Mouse (Mus musculus): ENCODE results near the gene BC029722. TPM values are rescaled to one million over a fixed set of nuclear protein-coding genes. Genes with fewer than 3 reads are reported as not detected.
"Not testable (repeated sequence)": the region's sequence is repeated elsewhere in the genome, so short reads cannot be mapped to it uniquely, and the experiment has no call there.

BC029722 gene
- polyA plus RNA-seq, 1 experiment from 2014 or later: 27.6 TPM

- ATAC-seq (ENCODE audit: low FRiP score) (no peak), DNase-seq (ENCODE audit: low spot score) (peak; percentile 84)
- H3K27ac ChIP-seq: no peak overlapping the region
- H3K9me3 ChIP-seq (ENCODE audit: control insufficient read depth, low read length): no peaks in the 10 kb centered on the region
- H3K4me2 ChIP-seq (replicated peaks): no peak overlapping the region
- H3K36me3 ChIP-seq (replicated peaks; ENCODE audit: control insufficient read depth, insufficient read depth): peaks cover 49% of the 10 kb centered on the region
- no peaks in the 10 kb centered on the region for H3K27me3 ChIP-seq (ENCODE audit: control insufficient read depth, insufficient read depth, low read length)
- 32% methylated on average over 6 of the region's 6 CpGs for WGBS
- no peak overlapping the region for H3K4me3 ChIP-seq (replicated peaks; ENCODE audit: low read length)
- H3K4me1 ChIP-seq (replicated peaks; ENCODE audit: control insufficient read depth, insufficient read depth, low read length): no peaks in the 10 kb centered on the region
- H3K9ac ChIP-seq: no peak overlapping the region
Observed at GRCm38 (mm10) chr2:155848291-155848690, 29.1 kb upstream of the BC029722 start.

GRCm38 (mm10) chr2:155846930-155847329, 27.7 kb upstream of the BC029722 start:
- Histone ChIP-seq H3K36me3 (replicated peaks; ENCODE audit: control insufficient read depth, insufficient read depth) (peaks cover 46% of the 10 kb centered on the region), H3K27ac (no peak overlapping the region), H3K4me2 (replicated peaks) (no peak overlapping the region), H3K9ac (no peak overlapping the region), H3K9me3 (ENCODE audit: control insufficient read depth, low read length) (no peaks in the 10 kb centered on the region), H3K4me3 (replicated peaks; ENCODE audit: low read length) (no peak overlapping the region), H3K27me3 (ENCODE audit: control insufficient read depth, insufficient read depth, low read length) (no peaks in the 10 kb centered on the region), H3K4me1 (replicated peaks; ENCODE audit: control insufficient read depth, insufficient read depth, low read length) (no peaks in the 10 kb centered on the region)
- ATAC-seq (ENCODE audit: low FRiP score): no peak
- WGBS: 89% methylated on average over 8 of the region's 8 CpGs
- DNase-seq (ENCODE audit: low spot score): no peak

- H3K9ac ChIP-seq: no peak overlapping the region
- H3K36me3 ChIP-seq (replicated peaks; ENCODE audit: control insufficient read depth, insufficient read depth): no peaks in the 10 kb centered on the region
Observed at GRCm38 (mm10) chr2:155838961-155839360, 19.7 kb upstream of the BC029722 start.

GRCm38 (mm10) chr2:155837961-155838360, 18.7 kb upstream of the BC029722 start:
- 87% methylated on average over 3 of the region's 3 CpGs for WGBS
- Histone ChIP-seq H3K4me3 (replicated peaks; ENCODE audit: low read length) (no peak overlapping the region), H3K36me3 (replicated peaks; ENCODE audit: control insufficient read depth, insufficient read depth) (no peaks in the 10 kb centered on the region), H3K27me3 (ENCODE audit: control insufficient read depth, insufficient read depth, low read length) (no peaks in the 10 kb centered on the region), H3K9ac (no peak overlapping the region), H3K4me2 (replicated peaks) (no peak overlapping the region), H3K9me3 (ENCODE audit: control insufficient read depth, low read length) (no peaks in the 10 kb centered on the region), H3K27ac (no peak overlapping the region), H3K4me1 (replicated peaks; ENCODE audit: control insufficient read depth, insufficient read depth, low read length) (no peaks in the 10 kb centered on the region)
- DNase-seq (ENCODE audit: low spot score): no peak
- no peak for ATAC-seq (ENCODE audit: low FRiP score)

More at GRCm38 (mm10) chr2:155838961-155839360, 19.7 kb upstream of the BC029722 start:
- no peaks in the 10 kb centered on the region for H3K9me3 ChIP-seq (ENCODE audit: control insufficient read depth, low read length)
- DNase-seq (ENCODE audit: low spot score) (no peak), ATAC-seq (ENCODE audit: low FRiP score) (no peak)
- WGBS: 86% methylated on average over 4 of the region's 4 CpGs
- H3K27me3 ChIP-seq (ENCODE audit: control insufficient read depth, insufficient read depth, low read length): no peaks in the 10 kb centered on the region
- H3K4me3 ChIP-seq (replicated peaks; ENCODE audit: low read length): no peak overlapping the region
- H3K4me2 ChIP-seq (replicated peaks): no peak overlapping the region
- no peaks in the 10 kb centered on the region for H3K4me1 ChIP-seq (replicated peaks; ENCODE audit: control insufficient read depth, insufficient read depth, low read length)
- H3K27ac ChIP-seq: no peak overlapping the region

GRCm38 (mm10) chr2:155834732-155835131, 15.5 kb upstream of the BC029722 start, which contains the start of gene Fam83c:
TSS of gene Fam83c (minus strand) at chr2:155834854.
- WGBS: 67% methylated on average over 9 of the region's 9 CpGs
- Histone ChIP-seq H3K27ac (no peak within 1 kb of the TSS), H3K9ac (no peak within 1 kb of the TSS), H3K4me2 (replicated peaks) (no peak within 1 kb of the TSS), H3K4me1 (replicated peaks; ENCODE audit: control insufficient read depth, insufficient read depth, low read length) (no peaks in the 10 kb centered on the region), H3K9me3 (ENCODE audit: control insufficient read depth, low read length) (no peaks in the 10 kb centered on the region), H3K4me3 (replicated peaks; ENCODE audit: low read length) (no peak within 1 kb of the TSS), H3K36me3 (replicated peaks; ENCODE audit: control insufficient read depth, insufficient read depth) (no peaks in the 10 kb centered on the region), H3K27me3 (ENCODE audit: control insufficient read depth, insufficient read depth, low read length) (no peaks in the 10 kb centered on the region)
- ATAC-seq (ENCODE audit: low FRiP score): no peak
- DNase-seq (ENCODE audit: low spot score): no peak

- H3K27ac ChIP-seq; H3K4me1 ChIP-seq (replicated peaks; ENCODE audit: control insufficient read depth, insufficient read depth, low read length); H3K4me3 ChIP-seq (replicated peaks; ENCODE audit: low read length); H3K4me2 ChIP-seq (replicated peaks); DNase-seq (ENCODE audit: low spot score); H3K9ac ChIP-seq; H3K36me3 ChIP-seq (replicated peaks; ENCODE audit: control insufficient read depth, insufficient read depth); H3K9me3 ChIP-seq (ENCODE audit: control insufficient read depth, low read length); ATAC-seq (ENCODE audit: low FRiP score); H3K27me3 ChIP-seq (ENCODE audit: control insufficient read depth, insufficient read depth, low read length): not testable (repeated sequence)
- 74% methylated on average over 1 of the region's 1 CpGs for WGBS
Observed at GRCm38 (mm10) chr2:155832087-155832486, 12.9 kb upstream of the BC029722 start.

GRCm38 (mm10) chr2:155831302-155831701, 12.1 kb upstream of the BC029722 start:
- 75% methylated on average over 9 of the region's 9 CpGs for WGBS
- no peaks in the 10 kb centered on the region for H3K36me3 ChIP-seq (replicated peaks; ENCODE audit: control insufficient read depth, insufficient read depth)
- H3K27ac ChIP-seq: no peak overlapping the region
- peaks cover 10% of the 10 kb centered on the region for H3K4me1 ChIP-seq (replicated peaks; ENCODE audit: control insufficient read depth, insufficient read depth, low read length)
- no peaks in the 10 kb centered on the region for H3K27me3 ChIP-seq (ENCODE audit: control insufficient read depth, insufficient read depth, low read length)
- H3K9ac ChIP-seq: no peak overlapping the region
- H3K4me3 ChIP-seq (replicated peaks; ENCODE audit: low read length): no peak overlapping the region
- no peaks in the 10 kb centered on the region for H3K9me3 ChIP-seq (ENCODE audit: control insufficient read depth, low read length)
- ATAC-seq (ENCODE audit: low FRiP score): no peak
- no peak for DNase-seq (ENCODE audit: low spot score)
- H3K4me2 ChIP-seq (replicated peaks): no peak overlapping the region

- Histone ChIP-seq H3K9me3 (ENCODE audit: control insufficient read depth, low read length) (no peaks in the 10 kb centered on the region), H3K36me3 (replicated peaks; ENCODE audit: control insufficient read depth, insufficient read depth) (no peaks in the 10 kb centered on the region), H3K4me1 (replicated peaks; ENCODE audit: control insufficient read depth, insufficient read depth, low read length) (peaks cover 11% of the 10 kb centered on the region), H3K27me3 (ENCODE audit: control insufficient read depth, insufficient read depth, low read length) (no peaks in the 10 kb centered on the region), H3K27ac (no peak overlapping the region), H3K9ac (no peak overlapping the region), H3K4me3 (replicated peaks; ENCODE audit: low read length) (no peak overlapping the region), H3K4me2 (replicated peaks) (no peak overlapping the region)
- DNase-seq (ENCODE audit: low spot score) (no peak), ATAC-seq (ENCODE audit: low FRiP score) (no peak)
- 93% methylated on average over 8 of the region's 8 CpGs for WGBS
Observed at GRCm38 (mm10) chr2:155830841-155831240, 11.6 kb upstream of the BC029722 start.

GRCm38 (mm10) chr2:155826630-155827424, 7.6 kb upstream of the BC029722 start, which contains the start of gene Eif6:
TSS of gene Eif6 (minus strand) at chr2:155826925.
- Histone ChIP-seq H3K9ac (peak within 1 kb of the TSS; percentile 64), H3K9me3 (ENCODE audit: control insufficient read depth, low read length) (no peaks in the 10 kb centered on the region), H3K36me3 (replicated peaks; ENCODE audit: control insufficient read depth, insufficient read depth) (peaks cover 24% of the 10 kb centered on the region), H3K4me3 (replicated peaks; ENCODE audit: low read length) (peak within 1 kb of the TSS; percentile 76), H3K4me1 (replicated peaks; ENCODE audit: control insufficient read depth, insufficient read depth, low read length) (peaks cover 14% of the 10 kb centered on the region), H3K27ac (peak within 1 kb of the TSS; percentile 87), H3K4me2 (replicated peaks) (peak within 1 kb of the TSS; percentile 86), H3K27me3 (ENCODE audit: control insufficient read depth, insufficient read depth, low read length) (no peaks in the 10 kb centered on the region)
- ATAC-seq (ENCODE audit: low FRiP score) (peak; percentile 92), DNase-seq (ENCODE audit: low spot score) (peak; percentile 91)
- WGBS: 2% methylated on average over 27 of the region's 27 CpGs
